Mouse (Mus musculus): ENCODE results near the gene Slc5a11.
A peak's percentile ranks its signal among the peaks of the same experiment; 100 is the strongest.

The Slc5a11 gene

DNA sequence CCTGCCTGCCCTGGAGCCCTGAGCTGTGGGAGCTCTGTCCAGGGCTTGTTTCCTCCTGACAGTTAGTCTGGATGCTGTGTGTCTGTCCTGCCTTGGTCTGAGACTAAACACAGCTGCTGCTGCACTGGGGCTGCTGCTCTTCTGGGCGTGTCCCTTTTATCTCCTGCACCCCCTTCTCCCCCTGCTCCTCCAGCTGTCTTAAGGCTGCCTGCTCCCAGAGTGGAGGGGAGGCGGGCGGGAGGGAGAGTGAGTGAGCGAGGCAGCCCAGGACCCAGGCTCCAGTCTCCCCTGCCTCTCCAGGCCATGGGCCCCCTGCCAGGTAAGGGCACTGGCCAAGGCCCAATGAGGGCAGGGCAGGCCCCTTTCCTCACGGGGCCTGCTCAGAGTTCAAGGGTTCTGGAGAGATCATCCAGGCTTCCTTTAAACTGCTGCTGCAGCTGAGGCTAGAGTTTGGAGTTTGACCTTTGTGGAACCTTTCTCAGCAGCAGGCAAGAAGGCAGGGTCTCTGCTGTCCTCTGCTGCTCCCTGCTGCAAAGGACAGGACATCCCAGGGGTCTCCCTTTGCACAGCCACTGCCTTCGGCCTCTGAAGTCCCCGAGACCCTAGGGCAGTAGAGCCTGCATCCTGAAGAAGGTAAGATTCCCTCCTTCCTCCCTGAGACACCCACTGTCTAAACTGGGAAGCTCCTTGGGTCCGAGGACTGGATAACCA, at the start of gene Slc5a11:
Gene Slc5a11 (plus strand): TSS at position 416 of the 711 bp plus-strand sequence.
- DNase-seq (ENCODE audit: low spot score): no peak

DNA sequence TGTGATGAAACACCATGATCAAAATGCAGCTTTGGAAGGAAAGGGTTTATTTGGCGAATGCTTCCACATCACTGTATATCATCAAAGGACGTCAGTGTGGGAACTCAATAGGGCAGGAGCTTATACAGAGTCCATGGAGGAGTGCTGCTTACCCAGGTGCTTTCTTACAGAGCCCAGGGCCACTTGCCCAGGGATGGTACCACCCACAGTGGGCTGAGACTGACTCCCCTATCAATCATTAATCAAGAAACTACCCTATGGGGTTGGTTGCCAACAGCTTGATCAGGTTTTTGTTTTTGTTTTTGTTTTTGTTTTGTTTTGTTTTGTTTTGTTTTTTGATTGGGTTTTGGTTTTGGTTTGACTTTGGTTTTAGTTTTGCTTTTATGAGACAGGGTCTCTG, 47.1 kb upstream of the Slc5a11 start:
- DNase-seq (ENCODE audit: low spot score): no peak

- no peak for DNase-seq (ENCODE audit: low spot score)
Measured at GRCm38 (mm10) chr7:123169618-123170017, 45.0 kb upstream of the Slc5a11 start.

DNA sequence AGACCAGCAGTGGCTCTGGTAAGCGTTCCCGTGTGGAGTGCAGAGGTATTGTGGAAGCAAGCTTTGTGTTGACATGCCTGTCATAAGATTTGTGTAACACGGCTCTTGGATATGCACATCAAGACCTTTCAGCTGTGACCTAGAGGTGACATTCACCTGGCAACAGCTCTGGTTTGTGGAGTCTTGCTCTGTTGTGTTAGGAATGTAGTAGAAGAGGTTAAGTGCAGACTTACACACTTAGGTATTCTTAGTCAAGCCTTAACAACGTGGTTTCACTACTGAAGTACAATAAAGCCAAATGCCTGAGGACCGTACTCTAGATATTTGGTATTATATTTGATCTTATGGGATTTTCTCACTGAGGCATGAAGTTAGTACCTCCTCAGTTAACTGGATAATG, 42.5 kb upstream of the Slc5a11 start:
- no peak for DNase-seq (ENCODE audit: low spot score)

DNA sequence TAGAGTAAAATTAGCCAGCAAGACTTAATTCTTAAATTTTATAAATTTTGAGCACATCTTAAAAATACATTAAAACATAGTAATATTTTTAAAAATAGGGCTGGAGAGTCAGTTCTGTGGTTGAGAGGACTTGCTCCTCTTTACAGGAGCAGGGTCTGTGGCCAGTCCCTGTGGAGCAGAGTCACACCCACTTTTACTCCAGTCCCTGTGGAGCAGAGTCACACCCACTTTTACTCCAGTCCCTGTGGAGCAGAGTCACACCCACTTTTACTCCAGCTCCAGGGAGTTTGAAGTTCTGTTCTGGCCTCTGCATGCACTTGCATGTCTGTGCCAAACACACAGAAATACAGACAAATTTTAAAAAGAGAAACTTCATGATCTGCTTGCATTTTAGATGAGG, 37.4 kb upstream of the Slc5a11 start:
- DNase-seq (ENCODE audit: low spot score): no peak

DNA sequence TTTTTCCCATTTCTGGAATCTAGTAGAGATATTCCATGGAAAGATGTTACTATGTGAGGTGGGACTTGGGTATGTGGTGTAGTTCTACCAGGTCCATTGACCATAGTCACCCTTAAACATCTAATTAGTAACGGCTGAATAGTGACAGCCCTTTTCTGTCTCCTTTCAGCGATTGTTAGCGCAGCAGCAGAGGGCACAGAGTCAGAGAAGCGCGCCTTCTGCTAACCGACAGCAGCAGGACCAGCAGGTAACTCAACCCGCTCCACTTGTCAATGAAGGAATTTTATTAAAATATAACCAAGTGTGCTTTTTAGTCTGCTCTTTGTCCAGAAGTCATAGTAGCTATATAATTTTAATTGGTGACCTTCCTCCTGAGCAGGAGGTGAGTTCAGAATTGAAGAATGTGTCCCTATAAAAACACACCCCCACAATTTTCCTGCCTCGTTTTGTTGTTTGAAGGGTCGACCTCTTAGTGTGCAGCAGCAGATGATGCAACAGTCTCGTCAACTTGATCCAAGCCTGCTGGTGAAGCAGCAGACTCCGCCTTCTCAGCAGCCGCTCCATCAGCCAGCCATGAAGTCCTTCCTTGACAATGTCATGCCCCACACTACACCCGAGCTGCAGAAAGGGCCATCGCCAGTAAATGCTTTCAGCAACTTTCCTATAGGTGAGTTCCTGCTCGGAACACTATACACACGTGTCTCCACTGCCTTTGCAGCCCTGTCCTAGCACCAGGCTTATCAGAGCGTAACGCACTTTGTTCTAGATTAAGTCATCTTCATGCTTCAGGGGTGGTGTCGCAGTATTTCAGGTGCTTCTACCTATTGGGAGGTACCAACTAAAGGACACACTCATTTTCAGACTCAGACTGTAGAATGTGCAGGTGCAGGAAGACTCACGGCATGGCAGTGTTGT, 32.5 kb upstream of the Slc5a11 start:
- DNase-seq (ENCODE audit: low spot score): no peak

DNA sequence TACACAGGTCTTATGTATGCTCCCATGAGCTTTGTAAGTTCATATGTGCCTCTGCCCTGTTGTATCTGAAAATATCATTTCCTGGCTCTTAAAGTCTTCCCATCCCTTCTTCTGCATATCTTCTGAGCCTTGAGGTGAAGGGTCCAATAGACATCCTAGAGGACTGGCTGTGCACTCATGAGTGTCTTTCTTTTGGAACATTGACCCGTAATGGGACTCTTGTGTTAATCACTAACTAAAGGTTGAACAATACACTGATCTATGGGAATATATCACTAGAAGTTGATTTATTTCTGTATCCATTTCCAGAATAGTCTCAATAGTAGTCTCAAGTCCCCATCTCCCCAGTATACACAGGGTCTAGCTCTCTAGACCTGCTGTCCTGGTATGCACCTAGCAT, 29.7 kb upstream of the Slc5a11 start:
- DNase-seq (ENCODE audit: low spot score): no peak

- no peak for DNase-seq (ENCODE audit: low spot score)
Measured at GRCm38 (mm10) chr7:123186463-123186862, 28.1 kb upstream of the Slc5a11 start.

DNA sequence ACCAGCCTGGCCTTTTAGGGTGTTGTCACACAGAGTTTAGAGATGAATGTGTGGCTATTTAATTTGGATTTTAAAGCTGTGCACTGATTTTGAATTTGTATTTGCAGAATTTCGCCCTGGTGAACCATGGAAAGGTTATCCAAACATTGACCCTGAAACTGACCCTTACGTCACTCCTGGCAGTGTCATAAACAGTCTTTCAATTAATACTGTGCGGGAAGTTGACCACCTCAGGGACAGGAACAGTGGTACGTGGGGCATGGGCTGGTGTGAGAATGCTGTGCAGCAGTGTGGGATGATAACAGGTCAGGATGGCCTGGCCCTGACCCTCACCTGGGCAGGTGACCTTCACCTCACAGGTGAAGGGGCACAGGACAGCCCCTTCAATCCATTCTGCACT, 27.3 kb upstream of the Slc5a11 start:
- DNase-seq (ENCODE audit: low spot score): no peak

- DNase-seq (ENCODE audit: low spot score): no peak
Measured at GRCm38 (mm10) chr7:123188462-123188861, 26.1 kb upstream of the Slc5a11 start.

DNA sequence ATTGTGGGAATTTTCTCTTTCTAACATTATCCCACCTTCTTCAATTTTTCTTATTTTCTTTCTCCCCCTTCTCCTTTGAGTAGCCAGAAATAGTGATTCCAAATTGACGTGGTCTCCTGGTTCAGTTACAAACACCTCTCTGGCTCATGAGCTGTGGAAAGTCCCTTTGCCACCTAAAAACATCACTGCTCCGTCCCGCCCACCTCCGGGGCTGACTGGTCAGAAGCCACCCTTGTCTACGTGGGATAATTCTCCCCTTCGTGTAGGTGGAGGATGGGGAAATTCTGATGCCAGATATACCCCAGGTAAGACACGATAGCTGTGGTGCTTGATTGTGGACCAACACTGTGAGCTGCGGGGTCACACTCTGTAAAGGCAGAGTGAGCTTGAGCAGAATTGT, 24.8 kb upstream of the Slc5a11 start:
- DNase-seq (ENCODE audit: low spot score): no peak

- no peak for DNase-seq (ENCODE audit: low spot score)
Measured at GRCm38 (mm10) chr7:123191731-123192130, 22.8 kb upstream of the Slc5a11 start.

DNA sequence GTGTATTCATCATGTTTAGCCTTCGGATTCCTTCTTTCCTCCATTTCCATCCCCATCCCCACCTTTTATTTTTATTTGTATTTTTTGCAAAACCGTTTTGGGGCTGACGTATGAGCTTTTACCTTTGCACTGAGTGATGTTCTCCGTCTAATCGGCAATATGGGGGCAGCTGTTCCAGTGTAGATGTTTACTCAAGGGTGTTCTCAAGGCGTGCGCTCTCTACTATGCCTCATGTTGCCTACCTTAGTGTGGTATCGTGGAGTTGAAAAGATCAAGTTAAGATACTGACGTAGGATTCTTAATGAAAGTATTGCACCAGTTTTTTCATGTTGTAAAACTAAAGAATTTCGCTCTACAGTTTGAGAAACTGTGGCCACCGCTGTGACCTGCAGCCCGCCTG, 21.4 kb upstream of the Slc5a11 start:
- DNase-seq (ENCODE audit: low spot score): no peak

GRCm38 (mm10) chr7:123194696-123195095, 19.9 kb upstream of the Slc5a11 start:
- no peak for DNase-seq (ENCODE audit: low spot score)

DNA sequence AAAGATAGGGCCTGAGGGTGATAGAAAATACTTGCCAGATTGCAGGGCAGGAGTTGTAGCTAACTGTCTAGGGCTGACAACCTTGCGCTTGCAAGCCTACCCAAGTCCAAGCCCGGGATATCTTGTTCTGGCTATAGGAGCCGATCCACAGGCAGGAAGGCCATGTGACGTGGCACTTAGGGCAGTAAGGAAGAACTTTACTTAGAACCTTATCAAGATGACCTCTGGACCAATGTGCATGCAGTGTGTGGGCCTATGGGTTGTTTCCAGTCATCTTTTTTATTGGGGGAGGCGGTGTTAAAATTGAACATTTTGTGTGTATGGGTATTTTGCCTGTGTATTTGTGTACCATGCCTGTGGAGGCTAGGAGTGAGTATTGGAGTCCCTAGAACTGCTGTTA, 18.1 kb upstream of the Slc5a11 start:
- DNase-seq (ENCODE audit: low spot score): no peak

- DNase-seq (ENCODE audit: low spot score): no peak
Measured at GRCm38 (mm10) chr7:123198695-123199094, 15.9 kb upstream of the Slc5a11 start.

GRCm38 (mm10) chr7:123199151-123199550, 15.4 kb upstream of the Slc5a11 start:
- no peak for DNase-seq (ENCODE audit: low spot score)

DNA sequence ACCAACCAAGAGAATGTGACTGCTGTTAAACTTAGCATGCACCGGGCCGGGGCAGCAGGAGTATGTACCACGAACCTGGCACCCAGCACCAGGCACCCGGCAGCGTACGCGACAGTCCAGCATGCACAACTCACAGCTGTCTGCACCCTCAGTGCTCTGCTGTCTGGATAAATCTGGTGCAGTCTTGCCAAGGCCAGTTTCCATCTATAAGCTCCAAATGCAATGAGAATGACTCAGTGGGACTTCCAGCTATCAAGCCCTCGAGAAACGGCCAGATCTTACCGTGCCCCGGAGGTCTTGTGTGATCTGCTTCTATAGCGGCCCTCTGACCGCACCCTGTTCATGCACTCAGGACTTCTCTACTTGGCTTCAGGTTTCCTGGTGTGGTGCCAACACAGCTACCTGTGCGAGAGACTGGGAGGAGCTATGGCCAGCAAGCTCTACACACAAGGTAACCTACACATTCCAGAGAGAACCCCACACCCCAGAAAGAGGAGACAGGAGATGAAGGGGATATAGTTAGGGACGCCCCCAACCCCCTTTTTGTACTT, 14.8 kb upstream of the Slc5a11 start:
- DNase-seq (ENCODE audit: low spot score): no peak

DNA sequence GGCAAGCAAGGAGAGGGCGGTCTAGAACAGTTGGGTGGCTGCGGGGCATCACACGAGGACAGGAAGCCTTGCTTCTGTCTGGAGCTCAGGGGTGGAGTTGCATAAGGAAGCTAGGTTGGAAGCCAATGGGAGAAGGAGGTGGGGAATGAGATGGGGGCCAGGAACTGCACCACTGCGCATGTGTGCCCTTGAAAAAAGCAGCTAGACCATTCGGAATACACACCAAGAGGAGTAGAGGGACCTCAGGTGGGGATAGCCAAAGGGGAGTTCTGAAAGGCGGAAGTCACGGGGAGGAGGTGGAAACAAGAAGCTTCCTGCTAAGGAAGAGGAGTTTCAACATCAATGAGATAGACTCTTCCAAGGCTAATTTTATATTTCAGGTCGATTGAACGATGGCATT, 13.9 kb upstream of the Slc5a11 start:
- DNase-seq (ENCODE audit: low spot score): no peak

DNA sequence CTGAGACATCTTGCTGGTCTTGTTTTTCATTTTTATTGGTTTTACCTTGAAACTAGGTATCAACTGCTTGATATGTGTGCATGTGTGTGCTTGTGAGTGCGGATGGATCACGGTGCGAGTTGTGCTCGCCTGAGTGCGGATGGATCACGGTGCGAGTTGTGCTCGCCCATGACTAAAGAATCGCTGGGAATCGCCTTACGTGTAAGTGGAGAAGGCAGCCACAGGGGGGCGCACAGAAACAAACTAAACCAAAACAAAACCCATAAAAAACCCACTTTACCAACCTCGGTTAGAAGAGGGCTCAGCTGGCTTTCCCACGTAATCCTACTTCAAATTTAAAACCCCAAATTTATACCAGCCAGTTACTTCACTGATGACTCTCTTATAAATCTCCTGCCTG, 9.3 kb upstream of the Slc5a11 start:
- peak; percentile 7 for DNase-seq (ENCODE audit: low spot score)

DNA sequence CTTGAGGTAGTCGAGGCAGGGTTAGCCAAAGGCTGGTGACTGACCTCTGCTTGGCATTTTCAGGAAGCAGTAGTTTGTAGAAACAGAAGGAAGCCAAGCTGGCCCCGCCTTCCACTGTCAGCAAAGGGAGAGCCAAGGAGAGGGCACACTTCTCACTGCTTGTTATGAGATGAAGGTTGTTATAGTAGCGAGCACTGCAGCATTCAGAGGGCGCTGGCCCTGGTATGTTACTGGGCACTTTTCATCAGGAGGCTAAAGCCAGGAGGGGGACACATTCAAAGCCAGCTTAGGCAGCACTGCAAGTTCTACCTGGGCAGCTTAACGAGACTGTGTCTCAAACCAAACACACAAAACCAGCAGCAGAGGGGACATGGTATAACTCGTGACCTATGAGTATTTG, 7.0 kb upstream of the Slc5a11 start:
- DNase-seq (ENCODE audit: low spot score): no peak

DNA sequence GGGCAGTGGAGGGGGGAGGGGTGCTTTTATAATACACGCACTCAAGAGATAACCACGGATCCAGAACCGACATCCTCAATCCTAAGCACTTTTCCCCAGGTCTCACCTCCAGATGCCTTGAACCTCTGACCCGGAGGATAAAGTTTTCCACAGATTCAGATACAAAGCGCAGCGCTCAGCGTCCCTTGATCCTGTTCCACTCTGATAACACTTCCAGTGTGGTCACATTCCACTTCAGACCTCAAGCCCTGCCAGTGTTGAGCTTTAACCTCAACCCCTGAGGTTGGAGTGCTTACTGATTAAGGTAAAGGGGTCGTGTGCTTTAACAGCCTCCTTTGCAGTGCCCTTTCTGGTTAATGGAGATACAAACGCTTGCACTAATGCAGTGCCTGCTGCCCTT, 4.7 kb upstream of the Slc5a11 start:
- DNase-seq (ENCODE audit: low spot score): no peak

DNA sequence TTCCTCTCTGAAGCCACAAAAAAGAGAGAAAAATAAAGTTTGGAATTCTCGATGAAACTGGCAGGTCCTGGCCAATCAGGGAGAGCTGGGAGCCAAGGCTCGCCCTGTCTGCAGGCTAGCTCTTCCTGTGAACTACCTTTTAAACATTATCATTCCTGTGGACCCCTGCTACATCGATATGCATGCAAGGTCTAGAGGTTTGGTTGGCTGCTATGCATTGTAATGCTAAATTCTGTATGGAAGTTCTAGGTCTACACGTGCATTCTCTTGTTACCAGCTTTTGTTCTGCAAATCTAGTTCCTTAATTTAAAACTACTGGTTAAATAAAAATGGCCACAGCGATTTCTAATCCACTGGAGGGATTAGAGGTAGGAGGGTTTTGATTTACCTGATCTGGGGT, 3.1 kb upstream of the Slc5a11 start:
- DNase-seq (ENCODE audit: low spot score): no peak
